Mouse (Mus musculus) midbrain, embryonic 11.5 days (tissue): Measurements from ENCODE around the gene Gm27029. TPM values are rescaled to one million over a fixed set of nuclear protein-coding genes. Genes with fewer than 3 reads are reported as not detected.
"Not testable (repeated sequence)": the region's sequence is repeated elsewhere in the genome, so short reads cannot be mapped to it uniquely, and the experiment has no call there.

Experiments used
- ATAC-seq: fragments of 200-750 bp; cut with Nextera tagmentation; 2 replicates; pipeline ENCODE4 v1.8.0; 2017; ENCODE audit warnings: moderate TSS enrichment, moderate library complexity; ENCODE audit not compliant: low FRiP score
- DNase-seq: peaks from one replicate; pipeline ENCODE4 v3.0.0; 2015; ENCODE audit warnings: low spot score; ENCODE audit errors: missing footprints
- H3K27ac ChIP-seq: fragments of 300-500 bp; sonication (generic); 2 replicates; pipeline ENCODE4 v1.5.1; 2014; ENCODE audit warnings: low read depth, low read length
- H3K27me3 ChIP-seq: fragments of 300-500 bp; sonication (generic); 2 replicates; pipeline ENCODE4 v1.6.1; 2014; ENCODE audit warnings: mild to moderate bottlenecking, low read length, moderate library complexity, mixed read lengths; ENCODE audit not compliant: control insufficient read depth, insufficient read depth
- H3K36me3 ChIP-seq: fragments of 300-500 bp; sonication (generic); 2 replicates; pipeline ENCODE4 v1.6.1; 2014; ENCODE audit warnings: mild to moderate bottlenecking, low read length, moderate library complexity, mixed read lengths; ENCODE audit not compliant: control insufficient read depth, insufficient read depth
- H3K4me1 ChIP-seq: fragments of 300-500 bp; sonication (generic); 2 replicates; pipeline ENCODE4 v1.6.1; 2014; ENCODE audit warnings: low read length; ENCODE audit not compliant: control insufficient read depth, insufficient read depth
- H3K4me2 ChIP-seq: fragments of 300-500 bp; sonication (generic); 2 replicates; pipeline ENCODE4 v1.6.1; 2014; ENCODE audit warnings: mild to moderate bottlenecking, moderate library complexity
- H3K4me3 ChIP-seq: fragments of 300-500 bp; sonication (generic); 2 replicates; pipeline ENCODE4 v1.5.1; 2014; ENCODE audit warnings: low read depth, low read length
- H3K9ac ChIP-seq: fragments of 300-500 bp; sonication (generic); 2 replicates; pipeline ENCODE4 v1.6.1; 2014; ENCODE audit warnings: low read length
- H3K9me3 ChIP-seq: fragments of 300-500 bp; sonication (generic); 2 replicates; pipeline ENCODE4 v1.6.1; 2016; ENCODE audit warnings: low read length; ENCODE audit not compliant: control insufficient read depth
- WGBS: fragments of 180-500 bp; shearing (Covaris S2); extraction: QIAGEN DNeasy Blood & Tissue Kit; methylation state at CpG from one replicate; pipeline ENCODE4 v1.1.7; 2014; 5-methylcytosine and 5-hydroxymethylcytosine counted together
- polyA plus RNA-seq: library from polyadenylated mRNA; unstranded; fragments of >200 nt; fragmentation: Nextera tagmentation; extraction: Ambion mirVana; gene quantifications from 2 replicates; pipeline ENCODE4 v1.2.1, GENCODE M21; 2014

Gm27029 gene
- polyA plus RNA-seq, 1 experiment from 2014 or later, result 9.9 TPM

GRCm38 (mm10) chr11:101467477-101468262 lies 43.1 kb upstream of the Gm27029 start:
- peak overlapping the region; percentile 84 for H3K9ac ChIP-seq
- H3K4me3 ChIP-seq, result peak overlapping the region; percentile 85
- no peaks in the 10 kb centered on the region for H3K9me3 ChIP-seq
- peak overlapping the region; percentile 76 for H3K27ac ChIP-seq
- peak overlapping the region; percentile 83 for H3K4me2 ChIP-seq
- peaks cover 2% of the 10 kb centered on the region; the same call in 1 of the 2 replicates for H3K27me3 ChIP-seq
- peak; percentile 99 for DNase-seq
- no peaks in the 10 kb centered on the region for H3K36me3 ChIP-seq
- peaks cover 51% of the 10 kb centered on the region for H3K4me1 ChIP-seq
- under 1% methylated on average over 40 of the region's 54 CpGs for WGBS
- peak; percentile 76 for ATAC-seq

GRCm38 (mm10) chr11:101466552-101466950 lies 42.0 kb upstream of the Gm27029 start:
- H3K27ac ChIP-seq, ATAC-seq, H3K9ac ChIP-seq, DNase-seq, H3K27me3 ChIP-seq, H3K9me3 ChIP-seq, H3K36me3 ChIP-seq: not testable (repeated sequence)
- Histone ChIP-seq H3K4me2 (peak overlapping the region; percentile 95), H3K4me1 (peaks cover 59% of the 10 kb centered on the region), H3K4me3 (peak overlapping the region; percentile 73)
- 54% methylated on average over 5 of the region's 5 CpGs for WGBS

DNA sequence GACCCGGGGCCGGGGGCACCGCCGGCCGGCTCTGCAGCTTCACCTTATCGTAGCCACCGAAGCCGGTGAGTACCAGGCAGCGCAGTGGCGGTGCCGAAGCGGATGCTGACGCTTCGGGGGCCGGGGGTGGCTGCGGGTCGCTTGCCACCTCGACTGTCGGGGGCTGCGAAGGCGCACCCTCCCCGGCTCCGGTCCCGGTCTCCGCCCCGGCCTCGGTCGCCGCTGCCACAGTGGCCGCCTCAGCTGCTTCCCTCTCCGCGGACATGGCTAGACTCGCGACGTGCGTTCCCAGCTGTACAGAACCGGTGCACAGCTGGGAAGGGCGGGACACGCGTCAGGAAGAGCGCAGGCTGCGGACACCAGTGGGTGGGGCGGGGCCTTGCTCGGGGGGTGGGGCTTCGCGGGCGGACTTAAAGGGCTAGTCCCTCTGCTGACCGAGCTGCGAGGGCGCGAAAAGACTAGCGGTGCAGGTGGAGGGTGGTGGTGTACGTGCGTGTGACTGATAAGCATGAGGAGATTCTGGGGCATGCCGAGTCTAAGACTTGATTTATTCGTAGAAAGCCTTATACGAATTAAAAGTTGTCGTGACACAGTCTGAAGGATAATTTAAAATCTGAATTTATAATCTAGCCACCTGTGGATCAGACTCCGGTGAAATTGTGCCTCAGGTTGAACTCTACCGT lies 41.4 kb upstream of the Gm27029 start, which contains the start of gene Vat1:
Gene Vat1, minus strand, starts transcription at position 362 of the 683 bp plus-strand sequence.
- WGBS, result 2% methylated on average over 60 of the region's 60 CpGs
- Histone ChIP-seq H3K36me3 (no peaks in the 10 kb centered on the region), H3K4me3 (peak within 1 kb of the TSS; percentile 73), H3K9me3 (no peaks in the 10 kb centered on the region), H3K27ac (peak within 1 kb of the TSS; percentile 69), H3K4me1 (peaks cover 59% of the 10 kb centered on the region), H3K4me2 (peak within 1 kb of the TSS; percentile 95), H3K27me3 (peaks cover 2% of the 10 kb centered on the region; the same call in 1 of the 2 replicates), H3K9ac (peak within 1 kb of the TSS; percentile 75)
- ATAC-seq, result peak; percentile 50
- peak; percentile 94 for DNase-seq

DNA sequence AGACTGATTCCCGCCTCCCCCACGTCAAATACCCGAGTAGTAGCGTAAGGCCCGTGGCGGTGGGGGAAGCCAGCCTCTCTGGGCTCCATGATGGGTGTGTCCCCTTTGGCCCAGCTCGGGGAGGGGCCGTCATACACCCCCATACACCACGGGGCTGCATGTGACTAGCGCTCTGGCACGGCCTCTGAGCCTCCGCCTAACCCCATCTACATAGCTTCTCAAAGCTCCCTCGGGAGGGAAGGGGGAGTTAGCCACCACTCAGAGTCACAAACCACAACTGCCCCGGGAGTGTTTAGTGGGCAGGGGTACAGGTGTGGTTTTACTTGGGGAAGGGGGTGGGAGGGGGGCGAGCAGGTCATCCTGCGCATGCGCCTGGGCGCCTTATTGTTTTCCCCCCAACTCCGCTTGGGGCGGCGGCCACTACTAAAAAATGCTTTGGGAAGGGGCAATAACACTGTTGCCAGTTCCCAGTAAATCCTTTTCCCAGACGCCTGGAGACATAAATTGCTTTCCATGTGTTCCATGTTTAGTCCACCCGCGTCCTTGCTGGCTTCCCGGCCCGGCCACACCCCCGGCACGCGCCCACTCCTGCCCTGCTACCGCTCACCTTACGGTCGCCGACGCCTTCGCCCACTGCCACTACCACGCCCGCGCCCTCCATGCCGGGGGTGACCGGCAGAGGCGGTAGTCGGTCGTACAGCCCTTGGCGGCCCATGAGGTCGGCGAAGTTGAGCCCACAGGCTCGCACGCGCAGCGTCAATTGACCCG lies 40.7 kb upstream of the Gm27029 start:
- peaks cover 55% of the 10 kb centered on the region for H3K4me1 ChIP-seq
- peak; percentile 94 for DNase-seq

DNA sequence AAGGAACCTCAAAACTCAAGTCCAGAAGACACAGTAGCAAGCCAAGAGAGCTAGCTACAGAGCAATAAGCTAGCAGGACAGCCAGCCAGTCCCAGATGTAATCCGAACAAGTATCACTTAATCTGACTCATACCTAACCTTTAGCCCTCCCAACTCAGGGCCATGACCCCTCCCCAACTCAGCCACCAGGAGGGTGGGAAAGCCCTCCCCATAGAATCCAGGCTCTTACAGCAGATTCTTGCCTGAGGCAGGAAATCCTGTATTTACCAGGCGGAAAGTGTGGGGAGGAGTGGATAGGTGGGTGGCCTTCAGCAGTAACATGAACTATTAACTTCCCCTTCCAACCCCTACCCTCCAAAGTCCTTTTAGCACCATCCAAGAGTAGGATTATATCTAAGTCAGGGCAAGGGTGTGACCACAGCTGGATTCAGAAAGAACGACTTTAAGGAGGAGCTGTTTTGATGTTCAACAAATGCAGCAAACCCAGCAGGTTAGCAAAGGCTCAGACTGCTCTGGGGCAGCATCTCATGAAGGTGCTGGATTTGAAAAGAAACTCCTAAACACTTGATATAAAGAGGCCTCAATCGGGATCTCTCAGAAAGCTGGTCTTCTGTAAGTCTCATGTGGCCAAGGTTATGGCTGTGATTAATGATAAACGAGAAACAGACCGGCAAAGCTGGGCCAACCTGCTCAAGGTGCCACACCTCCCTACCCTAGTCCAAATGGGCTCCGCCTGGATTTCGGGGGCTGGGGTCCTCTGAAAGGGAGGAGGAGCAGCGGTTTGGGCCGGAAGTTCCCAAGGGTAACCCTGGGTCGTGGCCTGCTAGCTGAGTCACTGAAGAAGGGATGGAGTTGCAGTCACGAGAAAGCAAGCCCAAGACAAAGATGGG lies 39.9 kb upstream of the Gm27029 start, which contains the start of gene Rnd2:
Gene Rnd2, plus strand, starts transcription at position 789 of the 890 bp plus-strand sequence.
- Histone ChIP-seq H3K27ac (peak within 1 kb of the TSS; percentile 69), H3K9me3 (no peaks in the 10 kb centered on the region), H3K4me3 (peak within 1 kb of the TSS; percentile 73), H3K9ac (peak within 1 kb of the TSS; percentile 75), H3K4me2 (peak within 1 kb of the TSS; percentile 95), H3K27me3 (peaks cover 2% of the 10 kb centered on the region; the same call in 1 of the 2 replicates), H3K36me3 (no peaks in the 10 kb centered on the region; the same call in 1 of the 2 replicates), H3K4me1 (peaks cover 50% of the 10 kb centered on the region)
- DNase-seq (no peak), ATAC-seq (no peak)
- WGBS, result 14% methylated on average over 12 of the region's 12 CpGs

More for the DNA sequence above, 40.7 kb upstream of the Gm27029 start:
- Histone ChIP-seq H3K27me3 (peaks cover 2% of the 10 kb centered on the region; the same call in 1 of the 2 replicates), H3K9me3 (no peaks in the 10 kb centered on the region), H3K36me3 (no peaks in the 10 kb centered on the region; the same call in 1 of the 2 replicates), H3K4me2 (peak overlapping the region; percentile 95), H3K4me3 (peak overlapping the region; percentile 73), H3K9ac (peak overlapping the region; percentile 75), H3K27ac (peak overlapping the region; percentile 69)
- under 1% methylated on average over 51 of the region's 51 CpGs for WGBS
- ATAC-seq, result peak; percentile 20; the same call in 1 of the 2 replicates

DNA sequence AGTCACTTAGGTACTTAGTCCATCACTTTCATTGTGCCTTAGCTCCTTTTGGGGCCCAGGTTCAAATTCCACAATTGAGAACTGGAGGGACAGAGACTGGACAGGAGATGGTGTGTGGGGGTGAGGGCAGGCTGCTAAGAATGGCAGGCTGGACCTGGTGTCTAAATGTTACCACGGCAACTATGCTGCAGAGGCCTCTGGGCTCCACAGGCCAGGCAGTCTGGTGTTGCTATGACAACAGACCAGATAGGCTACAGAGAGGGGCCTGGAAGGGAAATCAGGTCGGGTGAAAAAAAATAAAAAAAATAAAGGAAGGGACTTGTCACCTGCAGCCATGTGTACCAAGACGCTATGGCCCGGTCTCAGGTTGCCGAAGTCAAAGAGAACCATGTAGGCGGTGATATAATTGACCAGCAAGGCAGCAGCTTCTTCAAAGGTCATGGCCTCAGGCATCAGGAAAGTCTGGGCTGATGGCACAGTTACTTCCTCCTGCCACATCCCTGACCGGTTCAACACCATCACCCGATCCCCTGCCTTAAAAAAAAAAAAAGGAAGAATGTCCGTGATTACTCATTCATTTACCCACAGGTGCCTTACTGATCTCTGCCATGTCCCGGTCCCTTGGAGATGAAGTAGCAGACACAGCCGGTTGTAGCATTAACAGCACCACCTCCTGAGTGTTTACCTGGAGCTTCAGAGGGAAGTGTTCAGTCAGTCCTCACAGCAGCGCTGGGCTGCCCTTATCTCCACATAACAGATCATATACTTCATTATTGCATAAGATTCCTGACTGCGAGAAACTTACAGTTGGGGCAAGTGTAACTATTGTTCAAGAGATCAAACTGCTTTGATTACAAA lies 38.2 kb upstream of the Gm27029 start:
- peak; percentile 91 for DNase-seq
- H3K9ac ChIP-seq, result peak overlapping the region; percentile 16; the same call in 1 of the 2 replicates

GRCm38 (mm10) chr11:101462141-101462540 lies 37.5 kb upstream of the Gm27029 start:
- no peak overlapping the region for H3K4me3 ChIP-seq
- H3K4me1 ChIP-seq, result peaks cover 39% of the 10 kb centered on the region
- WGBS, result 71% methylated on average over 14 of the region's 14 CpGs
- H3K9me3 ChIP-seq, result no peaks in the 10 kb centered on the region
- peak; percentile 47; the same call in 1 of the 2 replicates for ATAC-seq
- no peak overlapping the region for H3K4me2 ChIP-seq
- peaks cover 2% of the 10 kb centered on the region; the same call in 1 of the 2 replicates for H3K27me3 ChIP-seq
- H3K27ac ChIP-seq, result no peak overlapping the region
- DNase-seq, result no peak
- H3K36me3 ChIP-seq, result no peaks in the 10 kb centered on the region; the same call in none of the 2 replicates
- H3K9ac ChIP-seq, result no peak overlapping the region

More for the DNA sequence above, 38.2 kb upstream of the Gm27029 start:
- 0 out of 2 replicates have a peak overlapping the region, but pooled peaks have one; percentile 40 for H3K27ac ChIP-seq
- H3K4me2 ChIP-seq, result peak overlapping the region; percentile 95
- H3K9me3 ChIP-seq, result no peaks in the 10 kb centered on the region
- WGBS, result 41% methylated on average over 13 of the region's 13 CpGs
- no peaks in the 10 kb centered on the region; the same call in 1 of the 2 replicates for H3K36me3 ChIP-seq
- H3K27me3 ChIP-seq, result peaks cover 2% of the 10 kb centered on the region; the same call in 1 of the 2 replicates
- ATAC-seq, result peak; percentile 80
- H3K4me3 ChIP-seq, result no peak overlapping the region
- H3K4me1 ChIP-seq, result peaks cover 42% of the 10 kb centered on the region
